Mouse (Mus musculus) hindbrain, embryonic 14.5 days (tissue): ENCODE data around the gene Myo1h. TPM values are rescaled to one million over a fixed set of nuclear protein-coding genes. Genes with fewer than 3 reads are reported as not detected.

ENCODE experiments used
- ATAC-seq: fragments of 200-750 bp; cut with Nextera tagmentation; 2 replicates; pipeline ENCODE4 v1.8.0; 2017; ENCODE audit warnings: moderate number of reproducible peaks, mild to moderate bottlenecking, moderate TSS enrichment, moderate library complexity; ENCODE audit not compliant: low FRiP score
- DNase-seq: peaks from one replicate; pipeline ENCODE4 v3.0.0-alpha.2; 2015; ENCODE audit warnings: low spot score
- H3K27ac ChIP-seq: fragments of 300-500 bp; sonication (generic); 2 replicates; pipeline ENCODE4 v1.5.1; 2014; ENCODE audit warnings: mild to moderate bottlenecking, moderate library complexity
- H3K27me3 ChIP-seq: fragments of 300-500 bp; sonication (generic); 2 replicates; pipeline ENCODE4 v1.6.1; 2014; ENCODE audit warnings: mild to moderate bottlenecking, low read length, mixed read lengths; ENCODE audit not compliant: control insufficient read depth, insufficient read depth
- H3K36me3 ChIP-seq: fragments of 300-500 bp; sonication (generic); replicated peaks from 2 replicates; pipeline ENCODE4 v1.6.1; 2014; ENCODE audit not compliant: control insufficient read depth, insufficient read depth
- H3K4me1 ChIP-seq: fragments of 300-500 bp; sonication (generic); replicated peaks from 2 replicates; pipeline ENCODE4 v1.6.1; 2014; ENCODE audit warnings: antibody characterized with exemption, low read length, mixed read lengths; ENCODE audit not compliant: control insufficient read depth, insufficient read depth
- H3K4me2 ChIP-seq: fragments of 300-500 bp; sonication (generic); replicated peaks from 2 replicates; pipeline ENCODE4 v1.6.1; 2014; ENCODE audit warnings: mild to moderate bottlenecking, moderate library complexity
- H3K4me3 ChIP-seq: fragments of 300-500 bp; sonication (generic); replicated peaks from 2 replicates; pipeline ENCODE4 v1.5.1; 2014; ENCODE audit warnings: mild to moderate bottlenecking, low read length
- H3K9ac ChIP-seq: fragments of 300-500 bp; sonication (generic); 2 replicates; pipeline ENCODE4 v1.6.1; 2014
- H3K9me3 ChIP-seq: fragments of 300-500 bp; sonication (generic); 2 replicates; pipeline ENCODE4 v1.6.1; 2016; ENCODE audit warnings: low read length; ENCODE audit not compliant: control insufficient read depth
- WGBS: fragments of 180-500 bp; shearing (Covaris S2); extraction: QIAGEN DNeasy Blood & Tissue Kit; methylation state at CpG from one replicate; pipeline ENCODE4 v1.1.7; 2014; 5-methylcytosine and 5-hydroxymethylcytosine counted together
- polyA plus RNA-seq: library from polyadenylated mRNA; unstranded; fragments of >200 nt; fragmentation: Nextera tagmentation; extraction: Ambion mirVana; gene quantifications from 2 replicates; pipeline ENCODE4 v1.2.1, GENCODE M21; 2014

The Myo1h gene
- 0.64 TPM in 2 replicates for polyA plus RNA-seq

GRCm38 (mm10) chr5:114288874-114289273 lies at the start of gene Myo1h:
Gene Myo1h, plus strand, starts transcription at chr5:114289166.
- Histone ChIP-seq H3K27me3 (peaks cover 32% of the 10 kb centered on the region), H3K9ac (no peak within 1 kb of the TSS)

GRCm38 (mm10) chr5:114239737-114240136 lies 49.2 kb upstream of the Myo1h start:
- Histone ChIP-seq H3K4me3 (no peak overlapping the region), H3K4me2 (no peak overlapping the region), H3K27me3 (no peaks in the 10 kb centered on the region; the same call in 1 of the 2 replicates), H3K36me3 (no peaks in the 10 kb centered on the region), H3K27ac (no peak overlapping the region), H3K4me1 (no peaks in the 10 kb centered on the region), H3K9ac (no peak overlapping the region), H3K9me3 (no peaks in the 10 kb centered on the region)
- DNase-seq: no peak
- ATAC-seq: no peak
- 51% methylated on average over 14 of the region's 14 CpGs for WGBS

More at GRCm38 (mm10) chr5:114288874-114289273, at the start of gene Myo1h:
- H3K4me2 ChIP-seq: no peak within 1 kb of the TSS
- WGBS: 52% methylated on average over 13 of the region's 13 CpGs
- H3K4me3 ChIP-seq: no peak within 1 kb of the TSS
- peaks cover 8% of the 10 kb centered on the region for H3K4me1 ChIP-seq
- no peak within 1 kb of the TSS for H3K27ac ChIP-seq
- ATAC-seq (no peak), DNase-seq (no peak)
- H3K9me3 ChIP-seq: no peaks in the 10 kb centered on the region
- H3K36me3 ChIP-seq: no peaks in the 10 kb centered on the region

- 79% methylated on average over 7 of the region's 7 CpGs for WGBS
- no peak overlapping the region for H3K9ac ChIP-seq
- H3K36me3 ChIP-seq: no peaks in the 10 kb centered on the region
- no peak overlapping the region for H3K4me3 ChIP-seq
- H3K9me3 ChIP-seq: no peaks in the 10 kb centered on the region
- H3K4me1 ChIP-seq: 0 out of 2 replicates have a peak, but pooled peaks cover 4% of the 10 kb centered on the region
- H3K4me2 ChIP-seq: no peak overlapping the region
- no peaks in the 10 kb centered on the region for H3K27me3 ChIP-seq
- no peak for ATAC-seq
- no peak for DNase-seq
- H3K27ac ChIP-seq: no peak overlapping the region
Observed at GRCm38 (mm10) chr5:114246465-114246864, 42.5 kb upstream of the Myo1h start.

- no peaks in the 10 kb centered on the region for H3K9me3 ChIP-seq
- WGBS: 12% methylated on average over 14 of the region's 14 CpGs
- peak; percentile 53; the same call in 1 of the 2 replicates for ATAC-seq
- H3K9ac ChIP-seq: peak overlapping the region; percentile 37; the same call in 1 of the 2 replicates
- 0 out of 2 replicates have a peak, but pooled peaks cover 4% of the 10 kb centered on the region for H3K4me1 ChIP-seq
- no peaks in the 10 kb centered on the region; the same call in 1 of the 2 replicates for H3K27me3 ChIP-seq
- H3K4me3 ChIP-seq: no peak overlapping the region
- H3K36me3 ChIP-seq: no peaks in the 10 kb centered on the region
- no peak overlapping the region for H3K27ac ChIP-seq
- peak overlapping the region; percentile 36 for H3K4me2 ChIP-seq
- peak; percentile 87 for DNase-seq
Observed at GRCm38 (mm10) chr5:114248174-114248589, 40.8 kb upstream of the Myo1h start.

GRCm38 (mm10) chr5:114259495-114259894 lies 29.5 kb upstream of the Myo1h start:
- WGBS: 84% methylated on average over 10 of the region's 10 CpGs
- H3K4me3 ChIP-seq: no peak overlapping the region
- no peak for DNase-seq

GRCm38 (mm10) chr5:114261494-114261893 lies 27.5 kb upstream of the Myo1h start:
- DNase-seq (no peak), ATAC-seq (no peak)
- no peaks in the 10 kb centered on the region for H3K36me3 ChIP-seq
- H3K4me3 ChIP-seq: no peak overlapping the region
- H3K9ac ChIP-seq: no peak overlapping the region
- no peaks in the 10 kb centered on the region; the same call in 1 of the 2 replicates for H3K27me3 ChIP-seq
- H3K27ac ChIP-seq: no peak overlapping the region
- no peaks in the 10 kb centered on the region for H3K9me3 ChIP-seq
- no peaks in the 10 kb centered on the region for H3K4me1 ChIP-seq
- H3K4me2 ChIP-seq: no peak overlapping the region

More at GRCm38 (mm10) chr5:114259495-114259894, 29.5 kb upstream of the Myo1h start:
- H3K27me3 ChIP-seq: no peaks in the 10 kb centered on the region; the same call in none of the 2 replicates
- no peak overlapping the region for H3K9ac ChIP-seq
- H3K27ac ChIP-seq: no peak overlapping the region
- no peak for ATAC-seq
- H3K4me1 ChIP-seq: no peaks in the 10 kb centered on the region
- no peaks in the 10 kb centered on the region for H3K9me3 ChIP-seq
- H3K36me3 ChIP-seq: no peaks in the 10 kb centered on the region
- H3K4me2 ChIP-seq: no peak overlapping the region

- no peak overlapping the region for H3K27ac ChIP-seq
- DNase-seq: peak; percentile 49
- H3K4me3 ChIP-seq: no peak overlapping the region
- H3K4me1 ChIP-seq: no peaks in the 10 kb centered on the region
- peaks cover 9% of the 10 kb centered on the region for H3K27me3 ChIP-seq
- no peaks in the 10 kb centered on the region for H3K36me3 ChIP-seq
- H3K9me3 ChIP-seq: no peaks in the 10 kb centered on the region
- H3K9ac ChIP-seq: no peak overlapping the region
- ATAC-seq: peak; percentile 81
- 22% methylated on average over 8 of the region's 8 CpGs for WGBS
- H3K4me2 ChIP-seq: no peak overlapping the region
Observed at GRCm38 (mm10) chr5:114264030-114264459, 24.9 kb upstream of the Myo1h start.

GRCm38 (mm10) chr5:114264791-114265190 lies 24.2 kb upstream of the Myo1h start:
- Histone ChIP-seq H3K4me1 (no peaks in the 10 kb centered on the region), H3K36me3 (no peaks in the 10 kb centered on the region), H3K9ac (no peak overlapping the region), H3K9me3 (no peaks in the 10 kb centered on the region), H3K27me3 (peaks cover 17% of the 10 kb centered on the region), H3K27ac (no peak overlapping the region), H3K4me2 (no peak overlapping the region), H3K4me3 (no peak overlapping the region)
- WGBS: 78% methylated on average over 8 of the region's 8 CpGs
- DNase-seq (no peak), ATAC-seq (no peak)

- H3K4me2 ChIP-seq: no peak overlapping the region
- no peak for ATAC-seq
- no peak overlapping the region for H3K9ac ChIP-seq
- no peak overlapping the region for H3K27ac ChIP-seq
- H3K4me3 ChIP-seq: no peak overlapping the region
- no peaks in the 10 kb centered on the region for H3K36me3 ChIP-seq
- H3K9me3 ChIP-seq: no peaks in the 10 kb centered on the region
- WGBS: 43% methylated on average over 7 of the region's 7 CpGs
- peaks cover 4% of the 10 kb centered on the region for H3K4me1 ChIP-seq
- H3K27me3 ChIP-seq: peaks cover 54% of the 10 kb centered on the region
- no peak for DNase-seq
Observed at GRCm38 (mm10) chr5:114268646-114269045, 20.3 kb upstream of the Myo1h start.

- H3K4me2 ChIP-seq: no peak overlapping the region
- peaks cover 63% of the 10 kb centered on the region for H3K27me3 ChIP-seq
- no peaks in the 10 kb centered on the region for H3K36me3 ChIP-seq
- H3K9me3 ChIP-seq: no peaks in the 10 kb centered on the region
- H3K4me3 ChIP-seq: no peak overlapping the region
- DNase-seq (no peak), ATAC-seq (no peak)
- no peak overlapping the region for H3K9ac ChIP-seq
- peaks cover 12% of the 10 kb centered on the region for H3K4me1 ChIP-seq
- no peak overlapping the region for H3K27ac ChIP-seq
- WGBS: 68% methylated on average over 7 of the region's 7 CpGs
Observed at GRCm38 (mm10) chr5:114269499-114269898, 19.5 kb upstream of the Myo1h start.
